Mouse (Mus musculus) forebrain, postnatal 0 days (tissue): ENCODE results near the gene Nudt1. TPM values are rescaled to one million over a fixed set of nuclear protein-coding genes. Genes with fewer than 3 reads are reported as not detected.

Experiments used
- ATAC-seq: fragments of 200-750 bp; cut with Nextera tagmentation; 2 replicates; pipeline ENCODE4 v1.8.0; 2017; ENCODE audit warnings: mild to moderate bottlenecking, moderate library complexity
- DNase-seq: peaks from one replicate; pipeline ENCODE4 v3.0.0-alpha.2; 2015
- H3K27ac ChIP-seq: fragments of 300-500 bp; sonication (generic); 2 replicates; pipeline ENCODE4 v1.5.1; 2014; ENCODE audit warnings: low read depth, mild to moderate bottlenecking, antibody characterized with exemption, low read length, moderate library complexity, mixed read lengths
- H3K27me3 ChIP-seq: fragments of 300-500 bp; sonication (generic); 2 replicates; pipeline ENCODE4 v1.6.1; 2014; ENCODE audit warnings: mild to moderate bottlenecking, low read length, mixed read lengths; ENCODE audit not compliant: insufficient read depth
- H3K36me3 ChIP-seq: fragments of 300-500 bp; sonication (generic); 2 replicates; pipeline ENCODE4 v1.6.1; 2014; ENCODE audit warnings: mild to moderate bottlenecking, moderate library complexity; ENCODE audit not compliant: insufficient read depth
- H3K4me1 ChIP-seq: fragments of 300-500 bp; sonication (generic); 2 replicates; pipeline ENCODE4 v1.6.1; 2014; ENCODE audit warnings: antibody characterized with exemption; ENCODE audit not compliant: insufficient read depth
- H3K4me2 ChIP-seq: fragments of 300-500 bp; sonication (generic); 2 replicates; pipeline ENCODE4 v1.6.1; 2014; ENCODE audit warnings: low read depth, mild to moderate bottlenecking, moderate library complexity
- H3K4me3 ChIP-seq: fragments of 300-500 bp; sonication (generic); 2 replicates; pipeline ENCODE4 v1.5.1; 2014; ENCODE audit warnings: low read depth, low read length, mixed read lengths
- H3K9ac ChIP-seq: fragments of 300-500 bp; sonication (generic); 2 replicates; pipeline ENCODE4 v1.6.1; 2014; ENCODE audit warnings: mild to moderate bottlenecking
- H3K9me3 ChIP-seq: fragments of 300-500 bp; sonication (generic); 2 replicates; pipeline ENCODE4 v1.6.1; 2016; ENCODE audit warnings: low read length
- CTCF ChIP-seq: sonication (generic); IDR thresholded peaks from 2 replicates; pipeline ENCODE4 v1.5.1; 2016; ENCODE audit warnings: antibody characterized with exemption, control low read depth, low read depth
- WGBS: fragments of 180-500 bp; shearing (Covaris S2); extraction: QIAGEN DNeasy Blood & Tissue Kit; methylation state at CpG from one replicate; pipeline ENCODE4 v1.1.7; 2014; 5-methylcytosine and 5-hydroxymethylcytosine counted together
- polyA plus RNA-seq: library from polyadenylated mRNA; unstranded; fragments of >200 nt; fragmentation: Nextera tagmentation; extraction: Ambion mirVana; gene quantifications from 2 replicates; pipeline ENCODE4 v1.2.1, GENCODE M21; 2015
- total RNA-seq: library from RNA; depleted of rRNA; stranded (reverse); fragments of >200 nt; gene quantifications from 2 replicates; pipeline ENCODE4 v1.2.3, GENCODE M21; 2014; rRNA removed

Nudt1 gene
- total RNA-seq (5.6 and 11.4 TPM in 2 replicates), polyA plus RNA-seq (13.5 and 14.7 TPM in 2 replicates)

DNA sequence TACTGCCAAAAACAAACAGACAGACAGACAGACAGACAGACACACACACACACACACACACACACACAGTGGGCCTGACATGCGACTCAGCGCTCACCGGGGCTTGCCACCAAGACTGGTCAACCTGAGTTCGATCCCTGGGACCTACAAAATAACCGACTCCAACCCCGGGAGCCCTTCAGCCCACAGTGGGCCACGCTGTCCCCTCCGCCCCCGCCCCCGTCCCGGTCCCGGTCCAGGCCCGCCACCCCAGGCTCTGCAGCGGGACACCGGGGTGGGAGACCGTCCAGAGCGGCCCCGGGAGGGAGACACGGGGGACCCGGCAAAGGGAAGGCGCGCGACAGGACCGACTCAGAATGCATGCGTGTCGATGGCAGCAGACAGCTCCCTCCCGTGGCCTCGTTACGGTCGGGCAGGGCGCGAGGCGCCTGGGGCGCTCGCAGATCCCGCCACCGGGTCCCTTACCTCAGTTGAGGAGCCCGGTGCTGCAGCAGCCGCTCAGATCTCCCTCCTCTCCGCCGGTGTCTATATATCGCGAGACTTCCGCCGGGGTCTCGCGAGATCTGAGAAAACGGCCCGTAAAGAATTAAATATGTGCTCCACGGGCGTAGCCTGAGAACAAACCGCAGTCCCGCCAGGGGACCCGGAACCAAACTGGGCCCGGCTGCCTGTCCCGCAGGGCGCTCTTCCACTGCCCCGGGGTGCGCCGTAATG, at the start of gene Nudt1, which contains the start of gene Mad1l1:
Gene Nudt1, plus strand, starts transcription at position 615 of the 714 bp plus-strand sequence.
Gene Mad1l1, minus strand, starts transcription at position 511 of the 714 bp plus-strand sequence.
- peak; percentile 29; the same call in 1 of the 2 replicates for TF ChIP-seq CTCF
- DNase-seq (peak; percentile 96), ATAC-seq (peak; percentile 97)
- H3K4me1 ChIP-seq: peaks cover 7% of the 10 kb centered on the region; the same call in 1 of the 2 replicates
- H3K27me3 ChIP-seq: no peaks in the 10 kb centered on the region
- H3K4me2 ChIP-seq: peak within 1 kb of the TSS; percentile 90
- peak within 1 kb of the TSS; percentile 69 for H3K4me3 ChIP-seq
- WGBS: 3% methylated on average over 60 of the region's 60 CpGs
- H3K9ac ChIP-seq: peak within 1 kb of the TSS; percentile 91
- H3K36me3 ChIP-seq: no peaks in the 10 kb centered on the region; the same call in 1 of the 2 replicates
- no peaks in the 10 kb centered on the region for H3K9me3 ChIP-seq
- H3K27ac ChIP-seq: peak within 1 kb of the TSS; percentile 78

DNA sequence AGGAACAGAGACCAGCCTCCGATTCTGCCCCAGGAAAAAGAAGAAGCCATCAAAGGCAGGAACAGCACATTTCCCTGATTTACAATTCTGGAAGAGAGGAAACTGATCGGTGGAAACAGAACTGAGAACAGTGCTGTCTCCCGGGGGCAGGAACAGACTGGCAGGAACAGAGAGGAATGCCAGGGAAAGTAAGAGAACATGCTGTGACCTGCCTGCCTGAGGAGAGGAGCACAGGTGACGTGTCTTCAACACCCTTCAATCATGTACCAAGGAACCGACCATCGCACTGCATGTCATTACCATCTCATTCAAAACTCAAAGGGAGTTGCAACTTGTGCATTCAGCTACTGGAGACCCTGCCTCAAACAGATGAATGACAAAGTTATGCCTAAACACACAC, 44.7 kb upstream of the Nudt1 start:
- Histone ChIP-seq H3K9ac (no peak overlapping the region), H3K9me3 (no peaks in the 10 kb centered on the region), H3K4me2 (no peak overlapping the region), H3K4me3 (no peak overlapping the region), H3K4me1 (no peaks in the 10 kb centered on the region), H3K36me3 (no peaks in the 10 kb centered on the region), H3K27ac (no peak overlapping the region), H3K27me3 (no peaks in the 10 kb centered on the region)
- 59% methylated on average over 6 of the region's 6 CpGs for WGBS
- DNase-seq (no peak), ATAC-seq (peak; percentile 78)
- TF ChIP-seq CTCF: no peak

DNA sequence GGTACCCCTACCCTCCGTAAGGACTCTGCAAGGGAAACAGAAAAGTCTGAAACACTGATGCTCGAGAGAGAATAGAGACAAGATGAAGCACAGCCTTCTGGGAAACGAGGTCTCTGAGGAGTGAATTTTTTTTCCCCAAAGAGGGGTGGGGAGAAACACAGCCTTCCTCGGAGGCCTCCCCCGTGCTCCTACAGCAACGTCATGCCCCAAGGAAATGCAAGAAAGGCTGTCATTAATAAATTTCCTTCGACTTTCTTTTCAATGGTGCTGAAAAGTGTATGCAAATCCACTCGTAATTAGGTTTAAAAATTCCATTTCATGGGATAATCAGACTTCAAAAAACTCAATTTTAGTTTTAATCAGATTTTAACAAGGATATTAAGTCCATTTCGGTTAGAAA, 41.3 kb upstream of the Nudt1 start:
- Histone ChIP-seq H3K4me2 (no peak overlapping the region), H3K27ac (no peak overlapping the region), H3K4me3 (no peak overlapping the region), H3K27me3 (no peaks in the 10 kb centered on the region), H3K9me3 (no peaks in the 10 kb centered on the region), H3K36me3 (no peaks in the 10 kb centered on the region), H3K9ac (no peak overlapping the region), H3K4me1 (no peaks in the 10 kb centered on the region)
- DNase-seq: no peak
- peak; percentile 72; the same call in 1 of the 2 replicates for ATAC-seq
- no peak for TF ChIP-seq CTCF
- 36% methylated on average over 9 of the region's 9 CpGs for WGBS

DNA sequence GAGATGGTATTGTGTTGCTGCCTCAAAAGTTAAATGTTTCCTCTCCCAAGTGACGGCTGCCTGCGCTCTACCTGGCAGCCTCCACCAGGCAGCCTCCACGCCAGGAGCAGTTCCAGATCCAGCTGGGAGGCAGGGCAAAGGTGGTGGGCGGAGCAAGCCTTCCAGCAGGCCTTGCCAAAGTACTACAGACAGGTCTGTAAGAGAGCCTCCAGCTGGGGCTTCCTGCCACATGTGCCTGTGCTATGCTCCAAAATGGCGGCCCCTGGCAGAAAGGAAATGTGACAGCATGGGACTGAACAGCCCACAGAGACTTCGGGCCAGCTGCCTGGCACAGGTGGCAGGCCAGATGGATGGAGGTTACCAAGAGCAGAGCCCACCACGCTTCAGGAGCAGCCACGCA, 39.1 kb upstream of the Nudt1 start:
- TF ChIP-seq CTCF: no peak
- 69% methylated on average over 8 of the region's 8 CpGs for WGBS
- no peak for DNase-seq

DNA sequence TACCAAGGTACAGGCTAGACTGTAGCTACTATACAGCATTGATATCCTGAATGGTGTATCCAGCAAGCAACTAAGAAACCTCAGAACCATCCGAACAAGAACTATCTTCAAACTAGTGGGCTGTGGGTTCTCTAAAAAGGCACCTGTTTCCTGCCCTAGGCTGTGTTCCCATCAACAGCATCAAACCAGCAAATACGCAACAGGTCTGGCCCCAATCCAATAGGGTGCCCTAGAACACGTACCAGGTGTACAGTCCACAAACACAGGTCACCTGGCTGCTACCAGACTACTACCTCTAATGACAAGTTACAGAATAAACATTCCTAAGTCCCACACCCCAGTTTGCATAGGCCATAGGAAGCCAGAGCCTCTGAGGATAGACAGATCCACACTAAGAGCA, 38.6 kb upstream of the Nudt1 start:
- ATAC-seq (no peak), DNase-seq (no peak)
- TF ChIP-seq CTCF: no peak
- no peak overlapping the region for H3K9ac ChIP-seq
- H3K4me3 ChIP-seq: no peak overlapping the region
- whole genome bisulfite sequencing: 94% methylated on average over 3 of the region's 3 CpGs
- H3K4me1 ChIP-seq: no peaks in the 10 kb centered on the region
- no peaks in the 10 kb centered on the region for H3K36me3 ChIP-seq
- H3K9me3 ChIP-seq: no peaks in the 10 kb centered on the region
- H3K27ac ChIP-seq: no peak overlapping the region
- no peak overlapping the region for H3K4me2 ChIP-seq
- H3K27me3 ChIP-seq: no peaks in the 10 kb centered on the region

More for the DNA sequence above, 39.1 kb upstream of the Nudt1 start:
- Histone ChIP-seq H3K9ac (no peak overlapping the region), H3K4me3 (no peak overlapping the region), H3K4me1 (no peaks in the 10 kb centered on the region), H3K27me3 (no peaks in the 10 kb centered on the region), H3K36me3 (no peaks in the 10 kb centered on the region), H3K9me3 (no peaks in the 10 kb centered on the region), H3K27ac (no peak overlapping the region), H3K4me2 (no peak overlapping the region)
- no peak for ATAC-seq

DNA sequence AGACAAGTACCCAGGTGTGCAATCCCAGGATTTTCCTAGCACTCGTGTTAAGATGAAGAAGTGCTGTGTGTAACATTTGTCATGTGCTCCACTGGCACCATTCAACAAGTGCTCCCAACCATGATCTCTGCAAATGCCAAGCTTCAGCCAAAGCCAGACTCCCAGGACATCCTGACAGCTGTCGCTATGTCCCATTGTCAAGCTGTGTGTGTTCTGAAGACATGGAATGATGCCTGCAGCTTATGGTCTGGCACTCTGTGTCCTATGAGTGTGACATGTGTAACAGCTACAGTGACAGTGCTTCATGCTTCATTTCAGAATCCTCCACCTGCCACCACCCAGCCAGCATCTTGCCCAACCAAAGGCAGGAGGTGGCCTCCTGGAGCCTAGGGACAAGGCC, 37.4 kb upstream of the Nudt1 start:
- 86% methylated on average over 2 of the region's 2 CpGs for WGBS
- TF ChIP-seq CTCF: no peak
- no peak for ATAC-seq
- H3K9ac ChIP-seq: no peak overlapping the region
- DNase-seq: no peak
- no peaks in the 10 kb centered on the region for H3K36me3 ChIP-seq
- no peak overlapping the region for H3K4me2 ChIP-seq
- H3K4me1 ChIP-seq: no peaks in the 10 kb centered on the region
- no peak overlapping the region for H3K4me3 ChIP-seq
- H3K9me3 ChIP-seq: no peaks in the 10 kb centered on the region
- no peaks in the 10 kb centered on the region for H3K27me3 ChIP-seq
- no peak overlapping the region for H3K27ac ChIP-seq

DNA sequence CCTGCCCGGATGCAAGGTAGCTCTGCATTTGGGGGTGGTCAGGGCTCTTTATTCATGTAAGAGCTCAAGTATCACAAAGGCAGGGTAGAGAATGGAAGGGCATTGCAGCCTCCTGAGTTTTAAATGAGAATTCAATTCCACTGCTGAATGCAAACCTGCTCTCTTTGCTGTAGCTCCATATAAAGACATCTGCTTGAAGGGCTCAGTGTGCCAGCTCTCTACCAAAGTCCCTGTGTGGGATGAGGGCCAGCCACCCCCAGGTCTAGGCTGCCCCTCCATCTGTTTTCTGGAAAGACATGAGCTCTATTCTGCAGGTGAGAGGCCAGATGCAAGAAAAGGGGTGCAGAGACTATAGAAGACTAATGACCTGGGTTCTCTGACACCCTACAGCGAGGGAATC, 36.7 kb upstream of the Nudt1 start:
- TF ChIP-seq CTCF: no peak
- H3K4me3 ChIP-seq: no peak overlapping the region
- WGBS: 87% methylated on average over 2 of the region's 2 CpGs
- H3K36me3 ChIP-seq: no peaks in the 10 kb centered on the region; the same call in 1 of the 2 replicates
- no peaks in the 10 kb centered on the region for H3K27me3 ChIP-seq
- H3K4me1 ChIP-seq: no peaks in the 10 kb centered on the region
- no peak for DNase-seq
- H3K9ac ChIP-seq: no peak overlapping the region
- no peak overlapping the region for H3K27ac ChIP-seq
- no peak for ATAC-seq
- no peaks in the 10 kb centered on the region for H3K9me3 ChIP-seq
- H3K4me2 ChIP-seq: no peak overlapping the region
